Mouse (Mus musculus) kidney, embryonic 14.5 days (tissue): ENCODE data around the gene Hist2h3c2. TPM values are rescaled to one million over a fixed set of nuclear protein-coding genes. Genes with fewer than 3 reads are reported as not detected.
"Not testable (repeated sequence)": the region's sequence is repeated elsewhere in the genome, so short reads cannot be mapped to it uniquely, and the experiment has no call there.

ENCODE experiments used
- ATAC-seq: fragments of 200-750 bp; cut with Nextera tagmentation; 2 replicates; pipeline ENCODE4 v1.8.0; 2017; ENCODE audit warnings: moderate number of reproducible peaks, mild to moderate bottlenecking, moderate TSS enrichment, moderate library complexity; ENCODE audit not compliant: low FRiP score, low TSS enrichment
- H3K27ac ChIP-seq: fragments of 300-500 bp; sonication (generic); 2 replicates; pipeline ENCODE4 v1.5.1; 2014; ENCODE audit warnings: low read depth, mild to moderate bottlenecking, low read length, moderate library complexity, mixed read lengths
- H3K27me3 ChIP-seq: fragments of 300-500 bp; sonication (generic); 2 replicates; pipeline ENCODE4 v1.6.1; 2014; ENCODE audit warnings: mild to moderate bottlenecking, low read length; ENCODE audit not compliant: control insufficient read depth, insufficient read depth
- H3K36me3 ChIP-seq: fragments of 300-500 bp; sonication (generic); 2 replicates; pipeline ENCODE4 v1.6.1; 2014; ENCODE audit warnings: low read length, mixed read lengths; ENCODE audit not compliant: control insufficient read depth, insufficient read depth
- H3K4me1 ChIP-seq: fragments of 300-500 bp; sonication (generic); 2 replicates; pipeline ENCODE4 v1.6.1; 2014; ENCODE audit warnings: low read length, mixed read lengths; ENCODE audit not compliant: control insufficient read depth, insufficient read depth
- H3K4me2 ChIP-seq: fragments of 300-500 bp; sonication (generic); replicated peaks from 2 replicates; pipeline ENCODE4 v1.6.1; 2014; ENCODE audit warnings: low read depth, mild to moderate bottlenecking, low read length
- H3K4me3 ChIP-seq: fragments of 300-500 bp; sonication (generic); 2 replicates; pipeline ENCODE4 v1.5.1; 2014; ENCODE audit warnings: mild to moderate bottlenecking, low read length
- H3K9ac ChIP-seq: fragments of 300-500 bp; sonication (generic); 2 replicates; pipeline ENCODE4 v1.6.1; 2014; ENCODE audit warnings: low read depth, mild to moderate bottlenecking, low read length, moderate library complexity
- H3K9me3 ChIP-seq: fragments of 300-500 bp; sonication (generic); 2 replicates; pipeline ENCODE4 v1.6.1; 2016; ENCODE audit warnings: low read length; ENCODE audit not compliant: control insufficient read depth
- WGBS: fragments of 180-500 bp; shearing (Covaris S2); extraction: QIAGEN DNeasy Blood & Tissue Kit; methylation state at CpG from one replicate; pipeline ENCODE4 v1.1.7; 2014; 5-methylcytosine and 5-hydroxymethylcytosine counted together
- polyA plus RNA-seq: library from polyadenylated mRNA; unstranded; fragments of >200 nt; fragmentation: Nextera tagmentation; extraction: Ambion mirVana; gene quantifications from 2 replicates; pipeline ENCODE4 v1.2.1, GENCODE M21; 2014

Hist2h3c2 gene
- 5.4 and 6.9 TPM in 2 replicates for polyA plus RNA-seq

DNA sequence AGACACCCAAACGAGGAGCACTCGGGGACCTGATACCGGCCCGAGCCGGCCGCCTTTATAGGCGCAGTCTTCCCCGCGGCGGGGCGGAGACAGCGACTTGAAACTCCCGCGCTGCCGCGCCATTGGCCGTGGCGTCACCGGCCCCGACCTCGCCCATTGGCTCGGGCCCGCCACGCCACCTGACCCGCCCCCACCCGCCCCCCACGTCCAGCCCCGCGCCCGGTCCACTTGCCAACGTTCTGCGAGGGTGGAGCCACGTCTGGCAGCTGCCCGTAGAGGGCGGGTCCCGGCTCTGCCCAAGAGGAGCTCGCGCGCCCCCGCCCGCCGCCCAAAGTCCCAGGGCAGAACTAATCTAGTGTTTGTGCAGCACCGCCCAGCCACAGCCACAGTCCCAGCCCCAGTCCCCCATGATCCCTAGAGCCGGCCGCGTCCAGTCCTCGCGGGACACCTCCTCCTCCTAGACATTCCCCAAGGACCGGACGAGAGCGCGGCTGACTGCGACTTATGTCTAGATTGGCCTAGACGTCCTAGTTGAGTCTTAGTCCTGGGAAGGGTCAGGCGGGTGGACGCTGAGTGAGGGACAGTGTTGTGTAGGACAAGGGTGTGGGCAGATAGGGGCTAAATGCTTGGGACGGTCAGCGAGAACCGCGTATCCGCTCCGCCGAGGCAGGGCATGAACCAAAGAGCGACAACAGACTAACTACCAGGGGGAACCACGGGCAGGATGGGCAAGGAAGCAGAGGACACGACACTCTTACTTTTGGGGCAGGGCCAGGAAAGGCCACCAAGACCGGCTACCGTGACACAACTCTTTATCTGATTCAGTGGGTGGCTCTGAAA lies at the start of gene Hist2h3c2:
Gene Hist2h3c2 (minus strand): TSS at position 174 of the 840 bp plus-strand sequence.
- ATAC-seq: peak; percentile 93
- H3K4me1 ChIP-seq: peaks cover 18% of the 10 kb centered on the region
- H3K9me3 ChIP-seq, H3K27me3 ChIP-seq, H3K36me3 ChIP-seq: not testable (repeated sequence)
- peak within 1 kb of the TSS; percentile 85 for H3K27ac ChIP-seq
- H3K9ac ChIP-seq: peak within 1 kb of the TSS; percentile 84
- peak within 1 kb of the TSS; percentile 56 for H3K4me3 ChIP-seq
- peak within 1 kb of the TSS; percentile 73 for H3K4me2 ChIP-seq
- under 1% methylated on average over 12 of the region's 68 CpGs for WGBS

DNA sequence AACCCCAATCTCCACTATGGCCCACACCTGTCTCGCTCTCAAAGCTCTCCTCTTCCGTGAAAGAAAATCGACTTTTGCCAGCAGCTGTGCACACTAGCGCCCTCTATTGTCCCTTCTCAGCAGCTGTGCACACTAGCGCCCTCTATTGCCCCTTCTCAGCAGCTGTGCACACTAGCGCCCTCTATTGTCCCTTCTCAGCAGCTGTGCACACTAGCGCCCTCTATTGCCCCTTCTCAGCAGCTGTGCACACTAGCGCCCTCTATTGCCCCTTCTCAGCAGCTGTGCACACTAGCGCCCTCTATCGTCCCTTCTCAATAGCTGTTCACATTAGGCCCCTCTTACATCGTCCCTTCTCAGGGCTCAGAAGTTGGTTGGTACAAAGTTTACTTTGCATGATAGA lies 48.4 kb upstream of the Hist2h3c2 start:
- H3K36me3 ChIP-seq, H3K4me2 ChIP-seq, H3K9ac ChIP-seq, H3K4me3 ChIP-seq, ATAC-seq, H3K9me3 ChIP-seq, H3K4me1 ChIP-seq, H3K27ac ChIP-seq: not testable (repeated sequence)
- WGBS: 91% methylated on average over 11 of the region's 11 CpGs
- peaks cover 11% of the 10 kb centered on the region for H3K27me3 ChIP-seq

DNA sequence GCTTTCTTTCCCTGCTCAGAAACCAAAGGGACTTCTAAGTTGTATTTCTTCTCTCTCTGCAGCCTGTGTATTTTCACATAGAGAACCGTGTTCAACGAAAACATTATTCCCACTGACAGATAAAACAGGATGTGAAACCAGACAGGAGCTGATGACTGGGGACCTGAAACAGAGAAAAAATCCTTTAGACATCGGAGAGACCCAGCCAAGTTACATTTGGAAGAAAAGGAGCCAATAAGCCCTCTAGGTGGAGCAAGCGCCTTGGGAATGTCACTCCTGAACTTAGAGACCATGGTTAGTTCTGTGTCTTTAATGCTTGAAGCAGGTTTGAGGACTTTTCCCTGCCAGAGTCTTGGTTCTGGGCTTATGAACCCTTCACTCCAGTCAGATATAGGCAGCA lies 45.5 kb upstream of the Hist2h3c2 start:
- Histone ChIP-seq H3K27ac (no peak overlapping the region), H3K4me2 (peak overlapping the region; percentile 27), H3K4me3 (no peak overlapping the region), H3K9me3 (no peaks in the 10 kb centered on the region), H3K36me3 (no peaks in the 10 kb centered on the region), H3K4me1 (no peaks in the 10 kb centered on the region), H3K9ac (no peak overlapping the region), H3K27me3 (peaks cover 11% of the 10 kb centered on the region)
- no peak for ATAC-seq
- WGBS: 21% methylated on average over 4 of the region's 4 CpGs

DNA sequence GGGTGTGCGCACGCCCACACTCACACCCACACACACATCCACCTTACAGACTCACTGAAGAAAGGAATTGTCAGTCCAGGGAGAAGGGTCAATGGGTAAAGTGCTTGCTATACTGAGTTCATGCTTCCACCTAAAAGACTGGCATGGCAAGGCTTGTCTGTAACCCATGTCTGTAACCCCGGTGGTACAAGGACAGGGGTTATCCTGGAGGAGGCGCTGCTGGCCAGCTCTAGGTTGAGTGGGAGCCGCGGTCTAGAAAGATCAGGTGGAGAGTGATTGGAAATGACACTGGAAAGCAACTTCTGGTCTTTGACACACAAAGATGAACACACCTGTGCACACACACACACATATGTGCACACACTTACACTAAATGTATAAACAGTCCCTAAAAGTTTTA lies 41.7 kb upstream of the Hist2h3c2 start:
- no peak overlapping the region for H3K27ac ChIP-seq
- H3K4me1 ChIP-seq: 0 out of 2 replicates have a peak, but pooled peaks cover 3% of the 10 kb centered on the region
- H3K9me3 ChIP-seq: no peaks in the 10 kb centered on the region
- H3K36me3 ChIP-seq: no peaks in the 10 kb centered on the region
- no peak overlapping the region for H3K9ac ChIP-seq
- H3K4me3 ChIP-seq: no peak overlapping the region
- 60% methylated on average over 6 of the region's 6 CpGs for WGBS
- no peak overlapping the region for H3K4me2 ChIP-seq
- no peak for ATAC-seq
- peaks cover 11% of the 10 kb centered on the region for H3K27me3 ChIP-seq

DNA sequence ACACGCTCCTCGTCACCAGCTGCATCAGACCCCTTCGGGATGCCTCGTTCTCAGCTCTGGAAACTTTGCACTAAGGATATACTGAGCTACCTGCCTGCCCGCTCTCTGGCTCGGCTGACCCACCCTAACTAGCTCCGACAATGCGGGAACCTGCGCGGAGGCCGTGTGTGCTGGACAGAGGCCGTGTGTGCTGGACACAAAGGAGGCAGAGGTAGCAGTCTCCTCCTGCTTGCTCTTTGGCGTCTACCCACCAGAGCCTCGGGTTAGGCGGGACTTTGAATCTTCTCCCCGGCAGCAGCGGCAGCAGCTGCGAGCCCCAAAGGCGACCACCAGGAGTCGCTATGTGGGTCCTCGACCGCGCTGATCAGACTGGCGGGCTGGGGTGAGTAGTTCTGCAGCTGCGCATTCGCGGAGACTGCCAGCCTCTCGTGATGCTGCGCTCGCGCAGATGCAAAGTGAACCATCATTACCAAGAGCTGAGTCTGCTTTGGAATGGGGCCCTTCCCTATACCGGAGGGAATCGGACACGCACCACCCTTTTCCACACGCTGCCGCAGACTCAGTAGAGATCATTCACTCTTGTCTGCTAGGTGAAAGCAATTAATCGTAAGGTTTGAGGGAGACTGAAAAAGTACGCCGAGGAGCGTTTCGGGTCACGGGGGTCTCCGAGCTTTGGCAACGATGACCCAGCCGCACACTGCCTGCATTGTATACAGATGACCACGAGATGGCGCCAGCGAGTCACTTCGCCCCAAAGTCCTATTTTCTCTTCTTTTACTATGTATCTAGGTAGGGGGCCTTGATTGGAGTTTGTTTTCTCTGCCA lies 39.1 kb upstream of the Hist2h3c2 start:
- 0 out of 2 replicates have a peak, but pooled peaks cover 3% of the 10 kb centered on the region for H3K4me1 ChIP-seq
- peak overlapping the region; percentile 61 for H3K9ac ChIP-seq
- peak overlapping the region; percentile 84 for H3K27ac ChIP-seq
- H3K27me3 ChIP-seq: peaks cover 2% of the 10 kb centered on the region
- H3K36me3 ChIP-seq: no peaks in the 10 kb centered on the region
- WGBS: under 1% methylated on average over 49 of the region's 49 CpGs
- ATAC-seq: peak; percentile 96
- H3K4me2 ChIP-seq: peak overlapping the region; percentile 78
- H3K4me3 ChIP-seq: peak overlapping the region; percentile 50
- H3K9me3 ChIP-seq: no peaks in the 10 kb centered on the region

DNA sequence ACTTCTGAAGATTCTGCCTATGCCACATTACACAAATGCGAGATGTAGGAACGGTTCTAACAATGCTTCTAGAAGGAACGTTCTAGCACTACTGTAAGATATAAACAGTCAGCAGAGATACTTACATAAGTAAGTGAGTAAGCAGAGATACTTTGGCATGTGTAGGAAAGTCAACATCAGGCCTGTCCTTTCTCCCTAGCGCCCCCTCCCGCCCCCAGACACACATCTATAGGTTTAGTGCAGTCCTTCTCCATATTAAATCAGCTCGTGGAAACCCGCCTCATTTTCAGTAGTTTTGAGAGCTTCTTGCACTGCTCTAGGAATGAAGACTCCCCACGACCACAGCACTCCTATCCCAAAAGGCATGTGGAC lies 38.5 kb upstream of the Hist2h3c2 start:
- Histone ChIP-seq H3K4me1 (0 out of 2 replicates have a peak, but pooled peaks cover 3% of the 10 kb centered on the region), H3K4me3 (peak overlapping the region; percentile 50), H3K27me3 (no peaks in the 10 kb centered on the region; the same call in 1 of the 2 replicates), H3K27ac (peak overlapping the region; percentile 84), H3K9ac (peak overlapping the region; percentile 61), H3K36me3 (no peaks in the 10 kb centered on the region), H3K4me2 (peak overlapping the region; percentile 78), H3K9me3 (no peaks in the 10 kb centered on the region)
- ATAC-seq: peak; percentile 44
- 21% methylated on average over 8 of the region's 8 CpGs for WGBS

DNA sequence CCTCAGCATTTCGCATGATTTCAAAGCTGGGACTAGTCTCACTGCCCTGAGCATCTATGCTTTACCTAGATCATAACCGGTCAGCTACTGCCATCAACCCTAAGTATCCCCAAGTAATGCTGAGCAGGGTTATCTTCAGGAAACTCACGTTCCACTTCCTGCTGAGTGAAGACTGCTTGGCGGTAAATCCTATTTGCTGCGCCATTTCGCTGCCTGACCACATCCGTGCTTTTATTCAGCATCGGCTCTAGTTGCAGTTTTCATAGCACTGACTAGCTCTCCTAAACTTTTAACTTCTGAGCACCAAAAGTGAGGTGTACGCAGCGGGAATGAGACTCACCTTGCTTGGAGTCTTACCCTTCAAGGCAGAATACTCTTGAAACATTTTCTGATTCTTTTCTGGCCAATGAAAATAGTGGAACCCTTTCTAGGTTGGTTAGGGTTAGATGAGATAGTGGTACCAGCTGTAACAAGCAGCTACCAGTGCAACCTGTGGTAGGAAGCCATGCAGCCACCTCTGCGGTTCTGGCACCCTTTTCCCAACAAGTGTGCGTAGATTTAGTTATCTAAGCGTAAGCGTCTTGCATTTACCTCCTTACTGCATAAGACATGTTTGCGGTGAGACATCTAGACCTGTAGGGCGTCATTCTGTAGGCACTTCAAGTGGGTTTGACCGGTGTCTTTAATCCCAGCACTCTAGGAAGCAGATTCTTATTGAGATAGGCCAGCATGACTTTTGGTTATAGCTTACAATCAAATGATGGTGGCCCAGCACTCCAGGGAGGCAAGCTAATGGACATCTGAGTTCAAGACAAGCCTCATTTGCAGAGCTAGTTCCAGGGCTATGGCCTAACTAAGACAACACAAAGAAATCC lies 34.9 kb upstream of the Hist2h3c2 start:
- Histone ChIP-seq H3K4me3 (no peak overlapping the region), H3K9ac (no peak overlapping the region), H3K27ac (no peak overlapping the region), H3K27me3 (no peaks in the 10 kb centered on the region), H3K9me3 (no peaks in the 10 kb centered on the region), H3K36me3 (no peaks in the 10 kb centered on the region), H3K4me1 (0 out of 2 replicates have a peak, but pooled peaks cover 3% of the 10 kb centered on the region), H3K4me2 (no peak overlapping the region)
- WGBS: 91% methylated on average over 17 of the region's 17 CpGs
- no peak for ATAC-seq
